Mouse (Mus musculus): ENCODE measurements around the gene Adra2a.
A peak's percentile ranks its signal among the peaks of the same experiment; 100 is the strongest.

Gene Adra2a

DNA sequence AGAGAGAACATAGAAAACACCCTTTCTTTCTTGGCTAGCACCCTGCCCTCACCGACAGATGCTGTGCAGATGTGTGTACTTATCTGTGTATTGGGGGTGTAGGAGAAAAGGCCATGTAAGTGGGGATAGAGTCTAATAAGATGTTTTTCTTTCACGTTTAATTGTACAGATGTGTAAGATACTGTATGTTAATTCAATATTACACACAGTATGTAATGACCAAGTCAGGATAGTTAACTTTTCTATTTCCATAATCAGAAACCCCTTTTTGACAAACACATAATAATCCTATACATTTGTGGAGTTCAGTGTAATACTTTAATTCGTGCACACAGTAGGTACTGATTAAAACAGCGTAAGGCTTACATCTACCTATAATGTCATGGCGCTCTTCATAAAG, at the start of gene Adra2a:
Adra2a (plus strand) TSS at position 301 of the 400 bp plus-strand sequence.
- no peak for DNase-seq (ENCODE audit: low read depth, low spot score)

DNA sequence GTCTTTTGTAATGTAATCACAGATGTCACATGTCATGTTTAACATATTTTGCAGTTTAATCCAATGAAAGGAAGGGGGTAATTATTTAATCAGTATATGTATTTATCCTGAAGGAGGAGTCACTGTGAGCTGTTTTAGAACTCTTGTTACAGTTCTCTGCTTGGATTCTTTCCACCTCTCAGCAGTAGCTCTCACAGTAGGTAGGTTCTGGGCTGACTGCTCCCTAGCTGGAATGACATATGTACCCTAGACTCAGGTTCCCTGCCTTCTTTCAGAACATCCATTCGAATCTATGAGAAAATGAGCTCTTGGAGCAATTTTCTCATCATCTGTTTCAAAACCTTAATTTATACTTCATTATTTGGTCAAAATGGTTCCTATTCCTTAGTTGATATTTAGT, 49.7 kb upstream of the Adra2a start:
- no peak for DNase-seq (ENCODE audit: low read depth, low spot score)

DNA sequence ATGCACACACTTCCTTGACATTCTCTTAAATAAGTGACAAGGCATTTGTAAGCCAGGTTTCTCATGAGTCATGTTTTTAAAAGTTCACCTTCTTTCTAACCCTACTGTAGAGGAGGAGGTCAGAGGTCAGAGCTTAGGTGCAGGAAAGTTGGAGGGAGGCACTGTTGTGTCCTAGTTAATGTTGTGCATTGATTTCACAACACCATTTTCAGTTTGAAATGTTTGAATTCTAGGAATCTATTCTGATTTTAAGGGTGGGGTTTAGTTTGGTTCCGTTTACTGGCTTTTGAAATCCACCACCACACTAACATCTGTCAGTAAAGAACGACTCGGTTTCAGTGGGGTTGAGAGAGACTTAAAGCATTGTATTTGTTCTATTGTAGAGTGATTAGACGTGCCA, 33.0 kb upstream of the Adra2a start:
- DNase-seq (ENCODE audit: low read depth, low spot score), result no peak

DNA sequence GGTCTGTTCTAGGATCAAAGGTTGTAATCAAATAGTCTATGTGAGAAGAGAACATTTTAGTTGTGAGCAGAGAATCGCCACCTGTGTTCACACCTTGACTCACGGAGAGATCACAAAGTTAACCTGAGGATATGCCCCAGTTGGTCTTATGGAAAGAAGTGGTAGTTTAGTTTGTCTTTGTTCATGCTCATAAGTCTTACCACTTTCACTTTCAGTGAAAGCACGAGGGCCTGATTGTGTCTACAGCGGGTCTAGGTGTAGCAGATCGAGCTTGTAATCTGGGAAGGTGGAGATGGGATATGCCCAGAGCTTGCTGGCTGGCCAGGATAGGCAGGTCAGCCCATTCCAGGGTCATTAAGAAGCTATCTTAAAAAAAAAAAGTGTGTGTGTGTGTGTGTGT, 29.0 kb upstream of the Adra2a start:
- no peak for DNase-seq (ENCODE audit: low read depth, low spot score)

DNA sequence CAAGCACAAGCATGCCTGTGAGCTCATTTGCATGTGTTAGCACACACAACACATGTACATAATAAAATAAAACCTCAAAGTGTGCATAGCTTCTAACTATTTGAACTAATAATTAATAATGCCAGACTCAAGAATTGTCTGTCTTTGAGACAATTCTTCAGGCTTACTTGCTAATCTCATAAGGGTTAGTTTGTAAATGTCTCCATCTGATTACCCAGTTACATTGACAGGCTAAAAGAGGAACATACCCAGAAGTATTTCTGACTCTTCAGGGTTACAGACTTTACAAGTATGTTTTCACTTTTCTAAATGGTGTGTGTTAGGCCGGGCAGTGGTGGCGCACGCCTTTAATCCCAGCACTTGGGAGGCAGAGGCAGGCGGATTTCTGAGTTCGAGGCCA, 28.4 kb upstream of the Adra2a start:
- no peak for DNase-seq (ENCODE audit: low read depth, low spot score)

DNA sequence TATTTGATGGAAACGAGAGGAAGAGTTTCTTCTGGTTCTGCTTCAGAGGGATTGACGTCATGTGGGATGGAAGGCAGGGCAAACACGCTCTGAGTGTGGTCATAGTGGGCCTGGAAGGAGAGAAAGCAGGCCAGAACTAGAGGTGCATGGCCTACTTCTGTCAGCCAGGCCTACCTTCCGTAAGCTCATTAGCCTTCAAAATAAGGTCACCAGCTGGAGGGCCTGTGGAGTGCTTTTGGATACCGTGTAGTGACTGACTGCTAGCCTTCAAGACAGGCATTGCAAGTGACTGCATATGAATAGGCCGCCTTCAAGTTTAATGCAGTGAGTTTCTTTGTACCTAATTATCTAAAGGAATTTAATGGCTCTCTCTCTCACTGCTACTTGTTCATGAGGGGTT, 8.9 kb upstream of the Adra2a start:
- no peak for DNase-seq (ENCODE audit: low read depth, low spot score)

DNA sequence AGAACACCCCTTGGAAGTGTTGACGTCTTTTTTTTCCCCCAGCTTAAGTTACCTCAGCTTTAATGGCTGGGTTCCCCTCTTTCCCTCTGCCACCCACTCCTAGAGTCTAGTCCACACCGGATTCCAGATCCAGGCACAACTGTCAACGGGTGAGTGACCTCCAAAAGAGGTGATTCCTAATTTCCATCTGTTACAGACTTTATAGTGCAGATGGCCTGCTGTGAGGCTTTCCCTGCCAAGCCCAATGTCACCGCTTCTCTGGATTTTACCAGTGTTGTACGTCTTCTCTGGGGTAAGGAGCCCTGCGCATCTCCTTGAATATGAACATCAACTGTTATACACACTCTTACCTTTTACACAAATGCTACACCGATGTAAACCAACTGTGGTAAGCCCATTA, 4.5 kb upstream of the Adra2a start:
- no peak for DNase-seq (ENCODE audit: low read depth, low spot score)

DNA sequence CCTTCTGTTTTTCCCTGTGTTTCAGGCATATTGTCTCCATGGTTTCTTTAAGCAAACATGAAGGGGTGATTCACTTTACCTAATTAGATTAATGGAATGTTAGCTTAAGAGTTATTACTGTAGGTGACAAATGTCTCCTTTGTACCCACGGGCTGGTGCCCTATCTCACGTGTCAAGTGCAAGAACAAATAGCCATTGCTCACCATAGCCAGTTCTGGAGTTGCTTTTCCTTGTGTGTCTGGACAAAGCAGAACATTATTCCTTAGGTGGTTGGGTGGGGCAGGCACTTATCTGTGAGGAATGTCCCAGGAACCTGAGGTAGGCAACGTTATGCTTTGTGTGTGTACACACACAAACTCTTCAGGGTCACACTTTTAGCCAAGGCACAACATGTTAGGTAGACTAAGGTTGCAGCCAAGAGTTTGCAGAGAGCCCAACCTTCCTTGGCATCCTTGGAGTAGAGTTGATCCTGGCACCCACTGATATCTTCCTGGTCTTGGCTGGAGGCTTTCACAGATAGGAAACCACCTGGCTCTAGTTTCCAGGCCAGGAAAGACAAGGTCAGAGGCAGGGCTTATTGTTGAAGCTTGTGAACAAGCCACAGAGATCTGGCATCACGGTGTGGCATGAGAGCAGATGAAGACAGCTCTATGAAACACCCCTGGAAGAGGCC, 3.5 kb upstream of the Adra2a start:
- DNase-seq (ENCODE audit: low read depth, low spot score), result no peak

DNA sequence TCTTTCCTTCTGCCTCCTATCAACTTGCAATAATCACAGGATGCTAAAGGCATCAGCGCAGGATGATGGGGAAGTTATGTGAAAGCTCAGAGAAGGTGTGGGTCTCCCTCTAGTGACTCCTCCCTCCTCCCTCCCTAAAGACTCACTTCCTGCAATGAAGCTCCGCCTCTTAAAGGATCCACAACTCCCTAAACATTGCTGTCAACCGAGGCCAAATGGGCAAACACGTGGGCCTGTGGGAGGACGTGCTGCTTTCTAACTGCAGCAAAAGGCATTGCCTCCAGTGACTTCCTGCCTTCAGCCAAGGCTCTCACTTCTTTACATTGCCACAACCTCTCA, 3.0 kb upstream of the Adra2a start:
- DNase-seq (ENCODE audit: low read depth, low spot score), result no peak

DNA sequence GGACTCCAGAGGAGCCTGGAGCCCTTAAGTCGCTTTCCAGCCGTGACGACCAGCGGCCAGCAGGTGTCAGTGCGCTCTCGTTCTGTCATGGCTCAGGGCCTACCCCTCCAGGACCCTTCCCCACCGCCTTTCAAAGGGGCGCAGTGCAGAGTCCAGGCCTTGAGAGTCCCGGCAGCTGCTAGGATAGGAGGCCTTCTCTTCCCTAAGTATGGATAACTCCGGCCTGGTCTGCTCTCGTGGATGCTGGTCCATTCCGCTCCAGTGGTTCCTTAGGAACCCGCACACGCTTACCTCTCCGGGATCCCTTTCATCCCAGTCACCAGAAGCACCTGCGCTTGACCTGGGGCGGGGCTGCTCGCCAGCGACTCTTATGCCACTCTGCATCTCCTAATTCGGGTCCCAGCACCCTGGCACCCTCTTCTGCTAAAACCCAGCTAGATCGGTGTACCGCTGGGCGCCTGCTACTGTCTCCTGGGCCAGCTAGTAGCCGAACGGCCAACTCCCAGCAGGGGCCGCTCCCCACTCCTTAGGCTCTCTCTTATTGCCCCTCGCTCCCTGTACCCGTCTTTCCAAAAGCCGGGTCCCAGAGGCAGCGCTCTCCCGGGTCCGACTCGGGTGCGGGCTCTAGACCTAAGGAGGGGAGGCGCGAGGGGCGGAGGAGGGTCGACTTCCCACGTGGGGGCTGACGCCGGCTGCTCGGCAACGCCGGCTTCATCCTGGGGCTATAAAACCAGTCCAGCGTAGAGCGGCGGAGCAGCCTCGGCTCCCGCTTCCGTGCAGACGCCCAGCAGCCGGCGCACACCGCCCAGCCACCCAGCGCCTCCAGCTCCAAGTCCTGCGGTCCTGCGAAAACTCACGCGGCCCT, 788 bp downstream of the Adra2a start:
- peak; percentile 78 for DNase-seq (ENCODE audit: low read depth, low spot score)

DNA sequence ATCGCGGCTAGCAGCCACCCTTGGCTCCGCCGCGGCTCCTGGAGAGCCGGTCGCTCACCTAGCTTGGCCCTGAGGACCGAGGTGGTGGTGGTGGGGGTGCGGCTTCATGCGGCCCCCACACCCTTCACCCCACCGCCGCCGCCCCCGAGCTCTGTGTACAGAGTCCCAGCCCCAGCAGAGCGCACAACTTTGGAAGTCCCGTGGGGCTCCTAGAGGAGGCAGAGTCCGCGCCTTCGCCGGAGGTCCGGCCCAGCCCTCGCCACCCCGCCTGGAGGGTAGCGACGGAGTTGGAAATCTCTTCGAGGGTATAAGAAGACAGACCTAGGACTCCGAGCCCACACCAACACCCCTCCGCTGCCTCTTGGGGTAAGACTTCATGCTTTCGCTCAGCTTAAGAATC, 1.5 kb downstream of the Adra2a start:
- DNase-seq (ENCODE audit: low read depth, low spot score), result no peak

DNA sequence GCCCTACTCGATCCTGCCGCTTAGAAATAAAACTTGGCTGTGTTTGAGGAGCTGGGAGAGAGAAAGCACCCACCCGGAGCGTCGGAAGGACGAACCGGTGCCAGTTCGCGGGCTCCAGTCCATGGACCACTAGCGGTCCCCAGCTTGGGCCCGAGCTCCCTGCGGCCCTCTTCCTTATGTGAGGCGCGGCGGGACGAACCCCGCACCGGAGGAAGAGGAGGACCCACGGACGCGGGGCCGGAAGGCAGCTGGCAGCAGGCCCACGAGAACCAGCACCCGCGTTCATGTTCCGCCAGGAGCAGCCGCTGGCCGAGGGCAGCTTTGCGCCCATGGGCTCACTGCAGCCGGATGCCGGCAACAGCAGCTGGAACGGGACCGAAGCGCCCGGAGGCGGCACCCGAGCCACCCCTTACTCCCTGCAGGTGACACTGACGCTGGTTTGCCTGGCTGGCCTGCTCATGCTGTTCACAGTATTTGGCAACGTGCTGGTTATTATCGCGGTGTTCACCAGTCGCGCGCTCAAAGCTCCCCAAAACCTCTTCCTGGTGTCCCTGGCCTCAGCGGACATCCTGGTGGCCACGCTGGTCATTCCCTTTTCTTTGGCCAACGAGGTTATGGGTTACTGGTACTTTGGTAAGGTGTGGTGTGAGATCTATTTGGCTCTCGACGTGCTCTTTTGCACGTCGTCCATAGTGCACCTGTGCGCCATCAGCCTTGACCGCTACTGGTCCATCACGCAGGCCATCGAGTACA, 2.2 kb downstream of the Adra2a start:
- DNase-seq (ENCODE audit: low read depth, low spot score), result no peak

DNA sequence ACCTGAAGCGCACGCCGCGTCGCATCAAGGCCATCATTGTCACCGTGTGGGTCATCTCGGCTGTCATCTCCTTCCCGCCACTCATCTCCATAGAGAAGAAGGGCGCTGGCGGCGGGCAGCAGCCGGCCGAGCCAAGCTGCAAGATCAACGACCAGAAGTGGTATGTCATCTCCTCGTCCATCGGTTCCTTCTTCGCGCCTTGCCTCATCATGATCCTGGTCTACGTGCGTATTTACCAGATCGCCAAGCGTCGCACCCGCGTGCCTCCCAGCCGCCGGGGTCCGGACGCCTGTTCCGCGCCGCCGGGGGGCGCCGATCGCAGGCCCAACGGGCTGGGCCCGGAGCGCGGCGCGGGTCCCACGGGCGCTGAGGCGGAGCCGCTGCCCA, 2.7 kb downstream of the Adra2a start:
- DNase-seq (ENCODE audit: low read depth, low spot score), result no peak

DNA sequence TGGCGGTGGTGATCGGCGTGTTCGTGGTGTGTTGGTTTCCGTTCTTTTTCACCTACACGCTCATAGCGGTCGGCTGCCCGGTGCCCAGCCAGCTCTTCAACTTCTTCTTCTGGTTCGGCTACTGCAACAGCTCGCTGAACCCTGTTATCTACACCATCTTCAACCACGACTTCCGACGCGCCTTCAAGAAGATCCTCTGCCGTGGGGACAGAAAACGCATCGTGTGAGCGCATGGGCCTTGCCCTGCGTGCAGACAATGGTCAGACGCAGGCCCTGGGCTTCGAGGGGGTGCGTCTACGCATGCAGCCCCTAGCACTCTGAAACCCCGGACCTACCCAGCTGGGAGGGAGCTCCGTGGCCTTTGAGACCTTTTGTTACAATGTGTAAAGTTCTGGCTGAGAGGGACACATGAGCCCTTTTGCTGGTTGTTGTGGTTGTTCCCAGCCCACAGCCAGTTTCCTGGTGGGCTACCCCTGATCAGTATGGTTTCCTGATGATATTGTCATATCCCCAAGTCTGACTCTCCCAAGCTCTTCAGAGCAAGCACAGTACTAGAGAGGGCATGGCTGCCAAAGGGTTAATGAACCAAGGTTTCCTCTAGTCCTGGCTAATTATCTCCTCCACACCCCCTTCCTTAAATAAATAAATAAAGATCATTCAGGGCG, 3.6 kb downstream of the Adra2a start:
- no peak for DNase-seq (ENCODE audit: low read depth, low spot score)

DNA sequence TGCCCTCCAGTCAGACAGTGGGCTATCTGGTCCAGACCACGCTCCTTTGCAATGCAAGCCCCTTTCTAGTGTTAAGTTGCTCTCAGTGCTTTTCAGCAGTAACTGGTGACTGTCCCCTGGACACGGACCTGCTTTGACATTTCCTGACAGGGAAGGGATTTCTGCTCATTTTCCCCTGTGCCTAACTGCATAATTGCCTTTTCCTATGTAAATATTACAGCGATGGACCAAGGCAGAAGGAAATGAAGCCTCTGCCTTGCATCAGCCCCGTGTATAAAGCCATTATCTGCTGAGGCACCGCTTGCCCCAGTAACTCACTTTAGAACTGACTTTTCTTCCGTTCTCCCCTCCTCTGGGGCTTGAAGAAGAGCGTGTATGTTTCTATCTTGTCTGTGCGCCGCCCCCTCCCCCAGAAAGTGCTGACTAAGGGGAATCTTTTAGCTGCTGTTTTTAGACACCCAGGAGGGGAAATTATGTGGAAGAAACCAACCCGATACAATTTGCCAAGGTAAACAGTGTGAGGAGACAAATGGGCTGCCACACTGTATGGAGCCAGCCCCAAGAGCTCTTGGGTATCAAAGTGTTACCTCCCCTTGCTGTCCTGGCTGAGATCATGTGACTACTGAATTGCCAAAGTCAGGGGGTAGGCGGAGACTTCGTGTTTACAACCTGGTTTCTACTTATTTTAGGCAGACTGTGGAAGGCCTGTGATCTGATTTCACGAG, 4.4 kb downstream of the Adra2a start:
- no peak for DNase-seq (ENCODE audit: low read depth, low spot score)

DNA sequence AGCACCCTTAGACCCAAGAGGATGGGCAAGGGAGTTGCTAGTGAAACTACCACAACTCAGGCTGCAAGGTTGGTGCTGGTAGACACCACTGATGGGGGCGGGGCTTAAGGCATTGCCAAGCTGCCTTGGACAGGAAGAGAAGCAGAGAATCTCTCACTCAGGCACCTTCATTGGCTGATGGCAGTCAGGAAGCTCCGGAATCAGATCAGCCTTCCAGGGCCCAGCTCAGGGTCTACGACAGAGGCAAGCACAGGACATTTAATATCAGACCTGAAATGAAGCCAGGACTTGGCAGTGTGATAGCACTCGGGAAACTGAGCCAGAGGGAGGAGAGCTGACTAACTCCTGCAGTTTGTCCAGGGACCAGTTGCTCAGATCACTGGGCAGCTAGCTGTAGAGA, 7.7 kb downstream of the Adra2a start:
- no peak for DNase-seq (ENCODE audit: low read depth, low spot score)

DNA sequence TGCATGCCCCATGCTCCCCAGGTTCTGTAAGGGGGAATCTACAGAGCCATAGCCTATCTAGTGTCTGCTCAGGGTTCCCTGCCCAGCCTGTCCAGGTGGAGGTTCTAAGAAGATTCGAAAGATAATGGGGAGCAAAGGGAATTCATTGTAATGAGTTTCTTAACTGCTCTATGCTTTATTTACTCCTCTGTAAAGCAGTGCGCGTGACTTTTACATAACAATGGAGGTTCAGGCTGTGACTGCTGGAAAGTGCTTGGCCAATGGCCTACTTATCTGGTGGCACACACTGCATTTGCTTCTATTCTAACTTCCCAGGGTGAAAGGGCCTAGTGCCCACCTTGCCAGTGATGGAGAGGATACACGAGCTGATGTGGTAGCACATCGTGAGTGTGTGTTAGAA, 11.9 kb downstream of the Adra2a start:
- no peak for DNase-seq (ENCODE audit: low read depth, low spot score)

DNA sequence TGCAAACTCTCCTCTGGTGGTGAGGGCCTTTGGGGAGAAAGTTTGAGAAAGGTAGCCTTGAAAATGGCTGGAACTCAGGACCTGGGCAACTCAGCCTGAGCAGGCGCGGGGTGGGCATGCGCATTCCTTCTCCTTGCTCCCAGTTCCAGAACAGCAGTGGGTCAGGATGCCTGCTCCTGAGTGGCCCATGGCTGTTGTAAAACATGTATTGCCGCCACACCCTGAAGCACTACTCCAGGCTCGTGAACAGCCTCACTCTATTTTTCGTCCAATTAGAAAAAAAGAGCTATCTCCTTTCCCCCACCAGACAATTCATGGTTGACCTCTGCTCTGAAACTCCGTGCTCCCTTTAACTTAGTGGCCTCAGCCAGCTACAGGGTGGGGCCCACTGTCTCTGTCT, 24.5 kb downstream of the Adra2a start:
- no peak for DNase-seq (ENCODE audit: low read depth, low spot score)

DNA sequence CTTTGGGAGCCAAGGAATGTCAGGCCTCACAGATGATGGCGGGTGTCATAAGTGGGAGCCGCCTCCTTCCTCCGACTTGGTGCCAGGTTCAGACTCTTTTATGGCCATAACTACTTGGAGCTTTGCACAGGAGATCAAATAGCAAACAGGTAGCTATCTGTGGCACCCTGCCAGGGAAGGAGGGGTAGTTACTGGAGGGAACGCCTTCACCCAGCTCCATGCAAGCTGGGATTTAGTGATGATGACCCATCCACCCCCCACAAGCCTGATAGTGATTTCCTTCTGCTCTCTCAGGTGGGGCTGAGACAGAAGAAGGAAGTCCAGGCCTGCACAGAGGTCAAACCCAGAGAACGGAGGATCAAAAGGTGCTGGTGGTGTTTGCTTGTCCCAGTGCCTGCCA, 26.6 kb downstream of the Adra2a start:
- no peak for DNase-seq (ENCODE audit: low read depth, low spot score)

DNA sequence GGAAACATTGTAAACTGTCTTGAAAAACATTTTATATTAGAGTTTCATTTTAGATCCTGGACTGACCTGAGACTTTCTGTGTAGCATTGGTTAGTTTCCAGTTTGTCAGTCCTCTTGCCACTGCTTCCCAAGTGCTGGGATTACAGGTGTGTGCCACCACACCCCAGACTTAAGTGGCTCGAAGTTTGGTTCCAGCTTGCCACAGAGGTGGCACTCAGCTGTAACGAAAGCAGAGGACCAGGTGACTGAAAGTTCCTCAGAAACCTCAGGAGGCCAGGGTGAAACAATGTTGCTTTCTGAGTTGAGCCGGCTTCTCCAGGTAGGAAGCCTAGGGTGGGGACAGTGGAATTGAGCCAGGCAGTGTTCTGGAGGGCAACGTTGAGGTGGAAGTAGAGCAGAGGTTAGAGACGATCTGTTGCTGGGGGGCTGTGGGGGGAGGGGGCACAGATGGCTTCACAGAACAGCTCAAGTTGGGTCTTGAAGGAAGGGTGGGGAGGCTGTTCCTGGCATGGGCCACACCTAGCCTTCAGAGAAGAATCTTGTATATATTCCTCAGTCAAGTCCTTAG, 28.4 kb downstream of the Adra2a start:
- DNase-seq (ENCODE audit: low read depth, low spot score), result no peak
